Mouse (Mus musculus): ENCODE measurements around the gene Gak. TPM values are rescaled to one million over a fixed set of nuclear protein-coding genes. Genes with fewer than 3 reads are reported as not detected.

Gene Gak
- polyA plus RNA-seq, 1 experiment from 2014 or later = 43.2 TPM

GRCm38 (mm10) chr5:108547636-108548035 lies 81.9 kb downstream of the Gak start:
- Histone ChIP-seq H3K27me3 (replicated peaks) (peaks cover 60% of the 10 kb centered on the region), H3K4me2 (no peak overlapping the region), H3K4me1 (replicated peaks) (peaks cover 8% of the 10 kb centered on the region), H3K27ac (ENCODE audit: poor library complexity, severe bottlenecking) (no peak overlapping the region), H3K4me3 (no peak overlapping the region), H3K36me3 (no peaks in the 10 kb centered on the region), H3K9ac (no peak overlapping the region), H3K9me3 (replicated peaks) (no peaks in the 10 kb centered on the region)
- ATAC-seq (ENCODE audit: insufficient number of reproducible peaks, low FRiP score) = no peak
- WGBS = 84% methylated on average over 5 of the region's 5 CpGs

- Histone ChIP-seq H3K9ac (no peak overlapping the region), H3K36me3 (no peaks in the 10 kb centered on the region), H3K4me2 (no peak overlapping the region), H3K27me3 (replicated peaks) (peaks cover 23% of the 10 kb centered on the region), H3K27ac (ENCODE audit: poor library complexity, severe bottlenecking) (no peak overlapping the region), H3K9me3 (replicated peaks) (no peaks in the 10 kb centered on the region), H3K4me3 (no peak overlapping the region), H3K4me1 (replicated peaks) (no peaks in the 10 kb centered on the region)
- no peak for ATAC-seq (ENCODE audit: insufficient number of reproducible peaks, low FRiP score)
- WGBS = 55% methylated on average over 7 of the region's 7 CpGs
Measured at GRCm38 (mm10) chr5:108543516-108544291, 85.9 kb downstream of the Gak start.

GRCm38 (mm10) chr5:108534188-108534587 lies 95.4 kb downstream of the Gak start:
- Histone ChIP-seq H3K9ac (no peak overlapping the region), H3K4me3 (no peak overlapping the region), H3K27ac (ENCODE audit: poor library complexity, severe bottlenecking) (no peak overlapping the region), H3K4me1 (replicated peaks) (no peaks in the 10 kb centered on the region), H3K36me3 (no peaks in the 10 kb centered on the region), H3K4me2 (no peak overlapping the region), H3K27me3 (replicated peaks) (no peaks in the 10 kb centered on the region), H3K9me3 (replicated peaks) (0 out of 2 replicates have a peak, but pooled peaks cover 8% of the 10 kb centered on the region)
- 85% methylated on average over 2 of the region's 2 CpGs for WGBS
- no peak for ATAC-seq (ENCODE audit: insufficient number of reproducible peaks, low FRiP score)

- Histone ChIP-seq H3K9me3 (replicated peaks) (no peaks in the 10 kb centered on the region), H3K4me2 (no peak overlapping the region), H3K27me3 (replicated peaks) (no peaks in the 10 kb centered on the region), H3K9ac (no peak overlapping the region), H3K4me1 (replicated peaks) (no peaks in the 10 kb centered on the region), H3K36me3 (no peaks in the 10 kb centered on the region), H3K27ac (ENCODE audit: poor library complexity, severe bottlenecking) (no peak overlapping the region), H3K4me3 (no peak overlapping the region)
- 73% methylated on average over 3 of the region's 3 CpGs for WGBS
- no peak for ATAC-seq (ENCODE audit: insufficient number of reproducible peaks, low FRiP score)
Measured at GRCm38 (mm10) chr5:108522597-108522996, 107.0 kb downstream of the Gak start.

- H3K36me3 ChIP-seq = no peaks in the 10 kb centered on the region
- H3K9me3 ChIP-seq (replicated peaks) = no peaks in the 10 kb centered on the region
- H3K4me2 ChIP-seq = no peak overlapping the region
- no peak overlapping the region for H3K9ac ChIP-seq
- no peak overlapping the region for H3K27ac ChIP-seq (ENCODE audit: poor library complexity, severe bottlenecking)
- no peak for ATAC-seq (ENCODE audit: insufficient number of reproducible peaks, low FRiP score)
- no peaks in the 10 kb centered on the region for H3K4me1 ChIP-seq (replicated peaks)
- 78% methylated on average over 3 of the region's 3 CpGs for WGBS
- no peak overlapping the region for H3K4me3 ChIP-seq
- no peaks in the 10 kb centered on the region for H3K27me3 ChIP-seq (replicated peaks)
Measured at GRCm38 (mm10) chr5:108521896-108522295, 107.7 kb downstream of the Gak start.

- WGBS = 61% methylated on average over 2 of the region's 2 CpGs
- no peaks in the 10 kb centered on the region for H3K36me3 ChIP-seq
- no peak for ATAC-seq (ENCODE audit: insufficient number of reproducible peaks, low FRiP score)
Measured at GRCm38 (mm10) chr5:108521016-108521415, 108.5 kb downstream of the Gak start.

GRCm38 (mm10) chr5:108520153-108520552 lies 109.4 kb downstream of the Gak start:
- H3K9ac ChIP-seq = no peak overlapping the region
- H3K27ac ChIP-seq (ENCODE audit: poor library complexity, severe bottlenecking) = no peak overlapping the region
- H3K27me3 ChIP-seq (replicated peaks) = no peaks in the 10 kb centered on the region
- 69% methylated on average over 7 of the region's 7 CpGs for WGBS
- H3K9me3 ChIP-seq (replicated peaks) = no peaks in the 10 kb centered on the region
- no peak for ATAC-seq (ENCODE audit: insufficient number of reproducible peaks, low FRiP score)
- H3K4me1 ChIP-seq (replicated peaks) = no peaks in the 10 kb centered on the region
- no peak overlapping the region for H3K4me3 ChIP-seq
- no peak overlapping the region for H3K4me2 ChIP-seq
- H3K36me3 ChIP-seq = no peaks in the 10 kb centered on the region

More at GRCm38 (mm10) chr5:108521016-108521415, 108.5 kb downstream of the Gak start:
- no peak overlapping the region for H3K4me2 ChIP-seq
- no peaks in the 10 kb centered on the region for H3K4me1 ChIP-seq (replicated peaks)
- H3K9ac ChIP-seq = no peak overlapping the region
- H3K4me3 ChIP-seq = no peak overlapping the region
- H3K27ac ChIP-seq (ENCODE audit: poor library complexity, severe bottlenecking) = no peak overlapping the region
- no peaks in the 10 kb centered on the region for H3K27me3 ChIP-seq (replicated peaks)
- no peaks in the 10 kb centered on the region for H3K9me3 ChIP-seq (replicated peaks)

Other genes with a start within 250 kb of the Gak start
- 0.21 and 0.23 TPM in 2 replicates for gene Pde6b, start 241.4 kb downstream of the Gak start, polyA plus RNA-seq (2016; fragmentation: Nextera tagmentation; extraction: Ambion mirVana)
- 891 and 894 TPM in 2 replicates for gene Atp5k, start 195.3 kb downstream of the Gak start, polyA plus RNA-seq (2016; fragmentation: Nextera tagmentation; extraction: Ambion mirVana)
- gene Mfsd7a, start 180.9 kb downstream of the Gak start, polyA plus RNA-seq (2016; fragmentation: Nextera tagmentation; extraction: Ambion mirVana) = 0.26 and 0.34 TPM in 2 replicates
- 24.7 and 25.2 TPM in 2 replicates for gene Pcgf3, start 168.5 kb downstream of the Gak start, polyA plus RNA-seq (2016; fragmentation: Nextera tagmentation; extraction: Ambion mirVana)
- gene Cplx1, start 79.7 kb downstream of the Gak start, polyA plus RNA-seq (2016; fragmentation: Nextera tagmentation; extraction: Ambion mirVana) = 0.39 and 0.57 TPM in 2 replicates
- 18.5 and 18.6 TPM in 2 replicates for gene Tmem175, start within 50 bp of the Gak start, polyA plus RNA-seq (2016; fragmentation: Nextera tagmentation; extraction: Ambion mirVana)
- gene Idua, start 30.6 kb upstream of the Gak start, polyA plus RNA-seq (2016; fragmentation: Nextera tagmentation; extraction: Ambion mirVana) = 16.5 and 17.8 TPM in 2 replicates
- gene Dgkq, start 39.9 kb upstream of the Gak start, polyA plus RNA-seq (2016; fragmentation: Nextera tagmentation; extraction: Ambion mirVana) = 8.4 and 9.4 TPM in 2 replicates
- gene Slc26a1, start 45.8 kb upstream of the Gak start, polyA plus RNA-seq (2016; fragmentation: Nextera tagmentation; extraction: Ambion mirVana) = 0.54 and 1.0 TPM in 2 replicates
- gene Fgfrl1, start 62.6 kb upstream of the Gak start, polyA plus RNA-seq (2016; fragmentation: Nextera tagmentation; extraction: Ambion mirVana) = 39.1 and 40.1 TPM in 2 replicates
- gene Rnf212, start 145.2 kb upstream of the Gak start, polyA plus RNA-seq (2016; fragmentation: Nextera tagmentation; extraction: Ambion mirVana) = 0.65 and 1.2 TPM in 2 replicates
- gene Tmed11, start 165.6 kb upstream of the Gak start, polyA plus RNA-seq (2016; fragmentation: Nextera tagmentation; extraction: Ambion mirVana) = not detected in 2 replicates
- not detected in 2 replicates for gene Vmn2r8, start 179.1 kb upstream of the Gak start, polyA plus RNA-seq (2016; fragmentation: Nextera tagmentation; extraction: Ambion mirVana)
- gene Vmn2r9, start 222.8 kb upstream of the Gak start, polyA plus RNA-seq (2016; fragmentation: Nextera tagmentation; extraction: Ambion mirVana) = not detected in 2 replicates